Mouse (Mus musculus): Measurements from ENCODE around the gene Sept12. TPM values are rescaled to one million over a fixed set of nuclear protein-coding genes. Genes with fewer than 3 reads are reported as not detected.

The Sept12 gene
- polyA plus RNA-seq, 2 experiments: 0.02 TPM; not detected in 1

DNA sequence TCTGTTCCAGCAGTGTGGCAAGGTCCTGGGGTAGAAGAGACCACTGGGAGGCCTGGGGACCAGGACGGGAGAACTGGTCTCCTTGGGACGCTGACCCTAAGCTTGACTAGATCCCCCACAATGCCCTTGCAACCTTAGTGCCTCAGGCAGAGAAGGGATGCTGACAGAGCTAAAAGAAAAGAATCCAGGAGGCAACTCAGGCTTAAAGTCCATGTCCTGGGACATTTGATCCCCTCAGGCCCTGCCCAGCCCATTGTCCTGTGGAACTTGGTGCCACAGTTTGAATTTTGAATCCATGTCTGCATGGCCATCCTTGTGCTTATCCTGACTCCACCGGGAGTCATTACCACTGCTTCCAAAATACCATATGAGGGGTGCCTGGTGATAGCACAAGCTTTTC, 51.5 kb downstream of the Sept12 start:
- Histone ChIP-seq H3K9me3 (ENCODE audit: control insufficient read depth, low read length) (no peaks in the 10 kb centered on the region), H3K9ac (replicated peaks) (no peak overlapping the region), H3K4me2 (ENCODE audit: low read depth) (no peak overlapping the region), H3K36me3 (replicated peaks; ENCODE audit: control insufficient read depth, insufficient read depth, low read depth) (peaks cover 3% of the 10 kb centered on the region; the same call in 1 of the 2 replicates), H3K27me3 (ENCODE audit: control insufficient read depth, insufficient read depth, low read length) (no peaks in the 10 kb centered on the region), H3K4me3 (ENCODE audit: insufficient read depth in 1 of 2, low read depth in 2 of 2, low read length in 2 of 2) (no peak overlapping the region), H3K4me1 (replicated peaks; ENCODE audit: control insufficient read depth in 2 of 2, insufficient read depth in 2 of 2, low read length in 1 of 2) (peaks cover 0 to 3% of the 10 kb centered on the region in 2 experiments; a peak in 1 of 4 replicates), H3K27ac (no peak overlapping the region)
- no peak for TF ChIP-seq EP300 (IDR thresholded peaks at IDR 0.05; ENCODE audit: low read depth)
- no peak for TF ChIP-seq CTCF (IDR thresholded peaks at IDR 0.05; ENCODE audit: low read depth)
- DNase-seq (ENCODE audit: low read depth in 3 of 3, low spot score in 3 of 3): no peak
- no peak for ATAC-seq (ENCODE audit: insufficient read depth)
- WGBS (ENCODE audit: insufficient replicate concordance): 72% methylated on average over 3 of the region's 3 CpGs

DNA sequence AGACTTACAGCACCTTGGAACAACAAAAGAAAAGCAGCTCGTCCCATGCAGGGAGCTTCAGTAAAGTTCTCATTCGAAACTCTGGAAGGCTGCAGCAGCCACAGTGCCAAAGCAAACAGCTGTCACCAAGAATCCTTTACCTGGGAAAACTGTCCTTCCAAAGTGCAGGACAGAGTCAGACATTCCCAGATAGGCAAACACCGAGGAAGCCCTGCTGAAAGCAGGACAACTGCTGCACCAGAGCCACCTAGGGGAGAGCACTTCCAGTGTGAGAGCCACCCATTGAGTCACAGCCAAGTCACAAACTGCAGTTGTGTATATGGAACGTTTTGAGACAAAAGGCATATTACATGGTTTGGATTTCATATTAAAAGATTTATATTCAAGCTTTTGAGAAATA, 52.2 kb downstream of the Sept12 start:
- peaks cover 0 to 3% of the 10 kb centered on the region in 2 experiments; a peak in 1 of 4 replicates for H3K4me1 ChIP-seq (replicated peaks; ENCODE audit: control insufficient read depth in 2 of 2, insufficient read depth in 2 of 2, low read length in 1 of 2)
- H3K36me3 ChIP-seq (replicated peaks; ENCODE audit: control insufficient read depth, insufficient read depth, low read depth): peaks cover 4% of the 10 kb centered on the region; the same call in 1 of the 2 replicates
- TF ChIP-seq CTCF (IDR thresholded peaks at IDR 0.05; ENCODE audit: low read depth) (no peak), EP300 (IDR thresholded peaks at IDR 0.05; ENCODE audit: low read depth) (no peak)
- H3K4me2 ChIP-seq (ENCODE audit: low read depth): no peak overlapping the region
- H3K4me3 ChIP-seq (ENCODE audit: insufficient read depth in 1 of 2, low read depth in 2 of 2, low read length in 2 of 2): no peak overlapping the region
- no peak overlapping the region for H3K9ac ChIP-seq (replicated peaks)
- no peaks in the 10 kb centered on the region for H3K27me3 ChIP-seq (ENCODE audit: control insufficient read depth, insufficient read depth, low read length)
- H3K9me3 ChIP-seq (ENCODE audit: control insufficient read depth, low read length): no peaks in the 10 kb centered on the region
- peak in 1 of 3 experiments; percentile 10 for DNase-seq (ENCODE audit: low read depth in 3 of 3, low spot score in 3 of 3)
- 66% methylated on average over 4 of the region's 4 CpGs for WGBS (ENCODE audit: insufficient replicate concordance)
- no peak for ATAC-seq (ENCODE audit: insufficient read depth)
- no peak overlapping the region for H3K27ac ChIP-seq

- H3K27me3 ChIP-seq (ENCODE audit: control insufficient read depth, insufficient read depth, low read length): no peaks in the 10 kb centered on the region
- H3K9me3 ChIP-seq (ENCODE audit: control insufficient read depth, low read length): no peaks in the 10 kb centered on the region
- H3K27ac ChIP-seq: no peak overlapping the region
- no peak overlapping the region for H3K4me3 ChIP-seq (ENCODE audit: insufficient read depth in 1 of 2, low read depth in 2 of 2, low read length in 2 of 2)
- no peak for TF ChIP-seq EP300 (IDR thresholded peaks at IDR 0.05; ENCODE audit: low read depth)
- TF ChIP-seq CTCF (IDR thresholded peaks at IDR 0.05; ENCODE audit: low read depth): no peak
- no peak overlapping the region for H3K9ac ChIP-seq (replicated peaks)
- peaks cover 0 to 6% of the 10 kb centered on the region in 2 experiments; a peak in 2 of 4 replicates for H3K4me1 ChIP-seq (replicated peaks; ENCODE audit: control insufficient read depth in 2 of 2, insufficient read depth in 2 of 2, low read length in 1 of 2)
- peaks cover 4% of the 10 kb centered on the region; the same call in 1 of the 2 replicates for H3K36me3 ChIP-seq (replicated peaks; ENCODE audit: control insufficient read depth, insufficient read depth, low read depth)
- DNase-seq (ENCODE audit: low read depth in 3 of 3, low spot score in 3 of 3) (no peak), ATAC-seq (ENCODE audit: insufficient read depth) (no peak)
- WGBS (ENCODE audit: insufficient replicate concordance): 78% methylated on average over 3 of the region's 3 CpGs
- H3K4me2 ChIP-seq (ENCODE audit: low read depth): no peak overlapping the region
Measured at GRCm38 (mm10) chr16:4943431-4943830, 54.2 kb downstream of the Sept12 start.

DNA sequence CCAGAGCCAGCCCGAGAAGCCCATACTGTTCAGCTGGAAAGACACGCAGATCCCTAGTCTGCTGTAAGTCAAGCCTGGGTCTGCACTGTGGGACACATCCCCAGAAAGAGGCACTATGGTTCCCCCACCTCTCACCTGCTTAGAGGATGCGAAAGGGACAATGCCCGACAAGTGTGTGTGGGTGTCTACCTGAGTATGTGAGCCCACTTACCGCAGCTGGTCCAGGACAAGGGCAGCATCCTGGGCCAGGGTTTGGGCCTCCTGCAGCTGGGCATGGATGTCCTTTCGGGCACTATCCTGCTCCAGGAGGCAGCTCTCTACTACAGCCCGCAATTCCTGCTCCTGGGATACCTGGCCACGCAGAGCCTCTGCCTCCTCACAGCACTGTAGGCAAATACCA, 54.8 kb downstream of the Sept12 start:
- no peak for ATAC-seq (ENCODE audit: insufficient read depth)
- Histone ChIP-seq H3K4me3 (ENCODE audit: insufficient read depth in 1 of 2, low read depth in 2 of 2, low read length in 2 of 2) (no peak overlapping the region), H3K27ac (no peak overlapping the region), H3K4me1 (replicated peaks; ENCODE audit: control insufficient read depth in 2 of 2, insufficient read depth in 2 of 2, low read length in 1 of 2) (peaks cover 0 to 5% of the 10 kb centered on the region in 2 experiments; a peak in 2 of 4 replicates), H3K9me3 (ENCODE audit: control insufficient read depth, low read length) (no peaks in the 10 kb centered on the region), H3K36me3 (replicated peaks; ENCODE audit: control insufficient read depth, insufficient read depth, low read depth) (peaks cover 4% of the 10 kb centered on the region; the same call in 1 of the 2 replicates), H3K27me3 (ENCODE audit: control insufficient read depth, insufficient read depth, low read length) (no peaks in the 10 kb centered on the region), H3K9ac (replicated peaks) (no peak overlapping the region), H3K4me2 (ENCODE audit: low read depth) (no peak overlapping the region)
- DNase-seq (ENCODE audit: low read depth in 3 of 3, low spot score in 3 of 3): no peak
- TF ChIP-seq CTCF (IDR thresholded peaks at IDR 0.05; ENCODE audit: low read depth) (no peak), EP300 (IDR thresholded peaks at IDR 0.05; ENCODE audit: low read depth) (no peak)
- WGBS (ENCODE audit: insufficient replicate concordance): 77% methylated on average over 8 of the region's 8 CpGs

- no peak overlapping the region for H3K9ac ChIP-seq (replicated peaks)
- H3K4me1 ChIP-seq (replicated peaks; ENCODE audit: control insufficient read depth in 2 of 2, insufficient read depth in 2 of 2, low read length in 1 of 2): peaks cover 0 to 4% of the 10 kb centered on the region in 2 experiments; a peak in 2 of 4 replicates
- no peak for DNase-seq (ENCODE audit: low read depth in 3 of 3, low spot score in 3 of 3)
- H3K27me3 ChIP-seq (ENCODE audit: control insufficient read depth, insufficient read depth, low read length): no peaks in the 10 kb centered on the region
- no peak overlapping the region for H3K27ac ChIP-seq
- ATAC-seq (ENCODE audit: insufficient read depth): no peak
- TF ChIP-seq EP300 (IDR thresholded peaks at IDR 0.05; ENCODE audit: low read depth) (no peak), CTCF (IDR thresholded peaks at IDR 0.05; ENCODE audit: low read depth) (no peak)
- H3K4me2 ChIP-seq (ENCODE audit: low read depth): no peak overlapping the region
- peaks cover 4% of the 10 kb centered on the region; the same call in 1 of the 2 replicates for H3K36me3 ChIP-seq (replicated peaks; ENCODE audit: control insufficient read depth, insufficient read depth, low read depth)
- no peak overlapping the region for H3K4me3 ChIP-seq (ENCODE audit: insufficient read depth in 1 of 2, low read depth in 2 of 2, low read length in 2 of 2)
- H3K9me3 ChIP-seq (ENCODE audit: control insufficient read depth, low read length): no peaks in the 10 kb centered on the region
Measured at GRCm38 (mm10) chr16:4941016-4941415, 56.6 kb downstream of the Sept12 start.
